Mouse (Mus musculus) liver, adult (tissue): ENCODE data around the gene Atp12a.

ENCODE experiments used
- GATA4 ChIP-seq: IDR thresholded peaks from 2 replicates; pipeline ENCODE4 v1.6.1; 2014; ENCODE audit warnings: mild to moderate bottlenecking, low read length; ENCODE audit not compliant: insufficient replicate concordance

Atp12a gene

DNA sequence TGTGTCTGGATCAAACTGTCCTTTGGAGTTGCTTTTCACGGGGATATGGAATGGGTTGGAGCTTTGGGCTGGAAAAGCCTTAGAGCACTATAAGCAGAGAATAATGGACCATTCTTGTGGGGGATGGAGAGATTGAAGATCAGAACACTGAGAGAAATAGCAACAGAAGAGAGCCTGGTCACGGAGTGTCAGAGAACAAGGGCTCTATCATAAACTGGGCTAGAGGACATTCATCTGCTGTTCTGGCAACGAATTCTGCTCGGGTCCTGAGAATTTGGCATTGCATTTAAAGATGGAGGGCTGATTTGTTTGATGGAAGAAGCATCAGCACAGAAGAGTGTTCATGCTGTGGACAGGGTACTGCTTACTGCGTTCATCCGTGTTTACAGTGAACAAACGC, 6.4 kb upstream of the Atp12a start:
- no peak for TF ChIP-seq GATA4

DNA sequence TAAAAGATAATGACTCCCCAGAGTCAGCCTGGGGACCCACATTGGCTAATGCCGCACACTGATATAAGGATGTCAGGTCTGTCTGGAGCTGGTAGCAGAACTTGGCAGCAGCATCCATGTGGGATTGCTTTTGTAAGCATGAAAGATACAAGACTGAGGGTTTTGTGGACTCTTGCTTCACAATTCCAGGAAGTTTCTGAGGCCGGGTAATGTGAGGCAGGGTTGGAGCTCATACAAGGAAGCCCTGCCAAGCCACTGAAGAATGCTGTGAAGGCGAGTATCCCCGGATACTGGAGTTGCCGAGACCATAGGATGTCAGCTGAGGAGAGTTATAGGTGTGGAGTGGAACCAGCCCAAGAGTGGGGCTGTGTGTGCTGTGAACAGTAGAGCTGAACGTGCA, 5.7 kb upstream of the Atp12a start:
- no peak for TF ChIP-seq GATA4

DNA sequence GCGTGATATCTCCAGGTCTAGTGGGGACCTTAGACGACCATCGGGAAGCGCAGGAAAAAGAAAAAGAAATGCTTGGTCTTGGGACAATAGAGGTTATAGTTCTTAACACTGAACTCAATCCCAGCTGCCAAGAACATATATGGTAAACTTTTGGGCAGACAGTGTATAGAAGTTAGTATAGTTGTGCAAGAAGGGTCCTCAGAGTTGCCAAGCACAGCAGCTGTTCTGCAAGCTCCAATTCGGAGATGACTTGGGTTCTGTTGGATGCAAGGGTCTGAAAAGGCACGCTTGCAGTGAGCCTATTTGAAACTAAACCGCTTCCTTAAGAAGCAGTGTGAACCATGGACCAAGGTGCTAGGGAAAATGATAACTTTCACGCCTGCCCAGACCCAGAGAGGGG, 424 bp downstream of the Atp12a start:
- no peak for TF ChIP-seq GATA4

DNA sequence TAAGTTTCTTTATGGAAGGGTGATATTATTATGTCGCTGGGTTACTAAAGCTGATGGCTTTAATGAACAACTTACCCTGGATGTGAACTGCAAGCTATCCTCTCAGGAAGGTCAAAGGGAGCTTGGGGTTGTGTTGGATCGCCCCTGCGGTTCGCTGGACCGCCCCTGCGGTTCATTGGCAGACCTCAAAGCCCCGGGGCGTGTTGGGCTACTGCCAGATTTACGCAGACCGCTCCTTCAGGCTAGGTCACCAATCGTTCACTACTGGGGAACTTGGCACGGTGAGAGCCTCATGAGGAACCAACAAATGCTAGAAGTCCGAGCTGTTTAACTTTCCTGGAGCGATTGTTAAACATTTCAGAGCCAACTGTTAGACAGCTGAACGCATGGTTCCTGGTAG, 1.8 kb downstream of the Atp12a start:
- no peak for TF ChIP-seq GATA4

DNA sequence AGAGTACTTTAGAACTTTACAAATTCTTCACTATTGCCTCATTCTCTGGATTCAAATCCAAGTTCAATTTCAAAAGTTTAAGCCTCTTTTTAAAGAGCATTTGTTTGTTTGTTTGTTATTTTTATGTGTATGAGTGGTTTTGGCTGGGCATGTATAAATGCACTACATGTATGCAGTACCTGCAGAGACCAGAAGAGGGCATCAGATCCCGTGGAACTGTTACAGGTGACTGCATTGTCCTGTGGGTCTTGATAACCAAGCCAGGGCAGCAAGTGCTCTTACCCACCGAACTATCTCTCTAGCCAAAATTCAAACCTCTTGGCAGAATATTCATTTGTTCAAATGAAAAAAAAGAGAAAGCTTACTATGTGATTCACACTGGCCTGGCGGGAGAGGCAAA, 4.0 kb downstream of the Atp12a start:
- TF ChIP-seq GATA4 = no peak

DNA sequence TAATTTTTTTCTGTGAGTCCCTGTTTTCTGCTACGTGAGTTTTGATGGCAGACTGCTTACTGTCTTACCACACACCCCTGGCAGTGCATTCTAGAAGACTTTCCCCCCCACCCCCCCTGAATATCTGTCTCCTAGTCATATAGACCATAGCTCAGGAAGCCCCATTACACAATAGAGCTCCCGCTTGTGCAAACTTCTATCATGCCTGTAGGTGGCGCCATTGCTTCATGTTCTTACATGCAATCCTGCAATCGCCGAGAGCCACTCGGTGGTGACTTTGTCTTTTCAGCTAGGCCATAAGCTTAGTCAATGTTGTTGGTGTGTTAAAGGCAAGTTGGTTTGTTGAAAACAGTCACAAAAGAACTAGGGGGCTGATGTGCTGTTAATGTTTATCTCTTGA, 10.9 kb downstream of the Atp12a start:
- no peak for TF ChIP-seq GATA4

DNA sequence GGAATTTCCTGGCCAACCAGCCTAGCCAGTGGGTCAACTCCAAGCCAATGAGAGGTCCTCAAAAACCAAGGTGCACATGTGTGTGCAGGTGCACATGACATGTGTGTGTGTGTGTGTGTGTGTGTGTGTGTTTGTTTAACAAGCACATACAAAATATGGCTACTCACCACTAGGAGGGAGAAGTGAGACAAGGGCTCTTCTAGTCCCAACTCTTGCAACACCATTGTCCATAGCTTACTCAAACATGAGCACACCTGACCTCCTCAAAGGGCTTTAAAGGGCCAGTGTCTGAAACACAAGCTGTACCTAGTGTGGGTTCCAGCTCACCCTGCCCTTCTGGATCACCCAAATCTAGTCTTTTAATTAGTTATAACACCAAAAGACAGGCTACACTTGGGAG, 12.9 kb downstream of the Atp12a start:
- no peak for TF ChIP-seq GATA4

DNA sequence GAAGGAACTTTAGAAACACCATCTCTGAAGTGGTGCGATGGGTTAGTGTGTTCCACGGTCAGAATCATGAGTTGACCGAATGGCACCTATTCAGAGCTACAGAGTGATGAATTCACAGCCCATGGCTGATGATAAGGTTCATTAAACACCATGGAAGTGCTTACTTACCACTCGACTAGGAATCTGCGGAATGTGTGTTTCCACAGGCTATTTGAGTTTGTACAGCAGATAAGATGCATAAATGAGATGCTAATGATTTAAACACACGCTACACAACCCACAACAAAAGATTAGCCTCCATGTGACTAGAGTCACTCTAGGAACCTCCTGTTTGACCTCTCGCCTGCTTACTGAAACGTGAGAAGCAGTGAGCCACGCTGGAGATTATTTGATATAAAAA, 14.5 kb downstream of the Atp12a start:
- TF ChIP-seq GATA4 = no peak

DNA sequence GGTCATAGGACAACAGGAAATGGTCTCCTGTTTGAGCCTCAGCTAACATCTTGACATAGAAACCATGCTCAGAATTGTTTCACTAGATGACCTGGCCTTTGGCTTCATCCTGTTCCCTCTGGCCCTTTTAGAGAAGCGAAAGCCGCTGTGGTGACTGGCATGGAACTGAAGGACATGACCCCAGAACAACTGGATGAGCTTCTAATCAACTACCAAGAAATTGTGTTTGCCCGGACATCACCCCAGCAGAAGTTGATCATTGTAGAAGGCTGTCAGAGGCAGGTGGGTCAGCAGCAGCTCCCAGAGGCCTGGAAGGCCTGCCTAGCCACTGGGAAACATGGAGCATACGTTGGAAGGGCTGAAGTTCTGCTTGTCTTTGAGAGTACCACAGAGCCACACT, 17.5 kb downstream of the Atp12a start:
- no peak for TF ChIP-seq GATA4

DNA sequence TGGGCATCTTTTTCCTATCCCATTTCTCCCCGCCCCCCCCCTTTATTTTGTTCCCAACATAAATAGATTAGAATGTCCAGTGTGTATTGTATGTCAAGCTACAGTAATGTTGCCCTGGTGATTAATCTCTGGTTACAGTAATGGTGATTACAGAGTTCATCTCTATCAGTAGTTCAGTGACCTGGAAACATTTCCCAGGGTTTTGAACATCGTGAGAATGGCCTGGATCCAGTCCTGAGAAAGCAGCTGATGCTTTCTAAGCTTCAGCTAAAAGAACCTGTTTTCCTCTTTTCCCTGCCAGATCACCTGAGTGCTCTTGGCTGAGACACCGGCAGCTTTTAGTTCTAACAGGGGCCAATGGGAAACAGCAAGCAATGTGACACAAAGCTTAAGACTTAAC, 25.4 kb downstream of the Atp12a start:
- TF ChIP-seq GATA4 = 0 out of 2 replicates have a peak, but pooled peaks have one; percentile 13

DNA sequence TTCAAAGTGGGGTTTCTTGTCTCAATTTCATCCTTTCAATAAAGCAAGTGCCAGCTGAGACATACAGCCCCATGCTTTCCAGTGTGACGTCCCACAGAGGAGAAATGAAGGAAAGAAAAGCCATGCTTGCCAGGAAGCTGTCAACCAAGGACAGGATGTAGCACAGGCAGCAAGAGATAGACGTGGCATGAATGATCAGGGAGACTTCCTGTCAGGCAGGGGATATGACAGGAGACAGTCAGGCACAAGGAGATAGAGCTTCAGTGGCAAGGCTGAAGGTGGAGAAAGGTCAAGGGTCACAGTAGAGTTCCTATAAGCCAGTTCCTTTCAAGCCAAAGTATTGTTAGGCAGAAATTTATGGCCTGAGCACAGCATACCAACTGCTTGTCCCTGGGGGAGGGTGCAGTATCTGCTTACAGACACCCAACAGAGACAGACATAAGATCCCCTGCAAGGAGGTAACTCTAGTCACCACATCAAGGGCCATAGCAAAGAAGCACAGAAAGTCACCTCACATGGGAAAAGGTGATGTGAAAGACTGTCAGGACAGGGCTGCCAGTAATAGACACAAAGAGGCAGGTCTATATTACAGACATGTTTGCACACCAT, 28.9 kb downstream of the Atp12a start:
- TF ChIP-seq GATA4 = peak; percentile 88; the same call in 1 of the 2 replicates

DNA sequence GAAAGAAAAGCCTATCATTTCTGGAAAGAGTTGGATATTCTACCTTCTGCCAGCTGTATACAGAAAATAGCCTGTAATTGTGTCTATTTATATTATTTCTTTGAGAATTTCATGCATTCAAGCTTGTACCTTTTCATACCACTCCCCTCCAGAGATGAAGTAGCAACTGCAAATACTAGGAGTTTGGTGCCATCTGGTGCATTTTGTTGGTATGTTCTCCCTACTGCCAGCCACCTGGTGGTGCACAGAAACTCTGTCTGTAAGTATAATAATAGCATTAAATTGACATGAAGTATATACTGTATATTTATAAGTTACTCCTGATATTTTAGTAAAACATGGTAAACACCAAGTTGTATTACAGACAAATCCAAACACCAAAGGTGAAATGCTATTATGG, 33.1 kb downstream of the Atp12a start:
- no peak for TF ChIP-seq GATA4

DNA sequence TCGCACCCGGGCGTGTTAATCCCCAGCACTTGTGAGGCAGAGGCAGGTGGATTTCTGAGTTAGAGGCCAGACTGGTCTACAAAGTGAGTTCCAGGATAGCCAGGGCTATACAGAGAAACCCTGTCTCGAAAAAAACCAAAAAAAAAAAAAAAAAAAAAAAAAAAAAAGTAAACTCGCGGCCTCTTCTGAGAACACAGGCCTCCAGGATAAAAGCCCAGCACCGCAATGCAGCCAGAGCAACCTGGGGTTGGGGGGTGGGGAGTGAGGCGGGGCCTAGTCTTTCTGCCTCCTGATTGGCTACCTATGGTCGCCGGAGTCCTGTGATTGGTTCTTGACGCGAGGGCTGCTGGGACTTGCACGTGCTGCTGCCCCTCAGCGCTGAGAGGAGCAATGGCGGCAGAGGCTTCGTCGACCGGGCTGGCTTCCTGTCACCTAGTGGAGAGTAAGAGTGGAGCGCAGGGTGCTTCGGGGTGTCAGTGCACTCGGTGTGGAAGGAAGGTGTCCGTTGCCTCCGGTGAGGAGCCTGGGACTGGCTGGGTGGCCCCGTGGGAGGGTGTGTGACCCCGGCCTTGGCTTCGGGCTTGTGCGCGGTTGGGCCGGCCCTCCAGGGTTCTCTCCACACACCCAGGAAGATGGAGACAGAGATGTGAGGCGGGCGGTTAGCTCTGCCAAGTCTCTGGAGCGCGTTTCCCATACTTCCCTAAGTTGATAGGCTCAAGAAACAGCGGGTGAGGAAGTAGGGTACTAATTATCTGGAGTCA, 37.6 kb downstream of the Atp12a start, which contains the start of gene Rnf17:
Gene Rnf17, plus strand, starts transcription at position 271 of the 761 bp plus-strand sequence.
- no peak for TF ChIP-seq GATA4

DNA sequence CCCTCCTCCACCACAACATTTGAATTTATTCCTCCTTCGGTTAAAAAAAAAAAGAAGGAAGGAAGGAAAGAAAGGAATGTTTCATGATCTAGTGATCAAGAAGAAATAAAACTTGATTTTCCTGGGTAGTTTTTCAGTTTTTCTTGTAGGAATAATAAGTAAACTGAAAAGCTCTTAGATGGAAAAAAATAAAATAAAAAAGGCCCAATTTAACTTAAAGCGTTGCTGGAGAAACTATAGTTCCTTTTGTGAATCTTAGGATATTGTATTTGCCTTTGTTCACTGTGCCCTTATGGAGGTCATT, 38.2 kb downstream of the Atp12a start:
- TF ChIP-seq GATA4 = no peak
